Mouse (Mus musculus): ENCODE data around the gene BC049762. TPM values are rescaled to one million over a fixed set of nuclear protein-coding genes. Genes with fewer than 3 reads are reported as not detected.

BC049762 gene
- total RNA-seq, 2 experiments from 2014 or later: 0.54 to 0.70 TPM

GRCm38 (mm10) chr11:51219396-51219980 lies 43.4 kb downstream of the BC049762 start:
- no peak for DNase-seq (ENCODE audit: low spot score in 2 of 2)

GRCm38 (mm10) chr11:51214021-51214420 lies 48.8 kb downstream of the BC049762 start:
- no peak for DNase-seq (ENCODE audit: low spot score in 2 of 2)

- no peak for DNase-seq (ENCODE audit: low spot score in 2 of 2)
Measured at GRCm38 (mm10) chr11:51211426-51211825, 51.4 kb downstream of the BC049762 start.

- no peak for DNase-seq (ENCODE audit: low spot score in 2 of 2)
Measured at GRCm38 (mm10) chr11:51207758-51208157, 55.1 kb downstream of the BC049762 start.

Other genes starting within 250 kb of the BC049762 start
- under 1 TPM in 1 of 2 experiments, not detected in 1; 0.43 TPM for gene Olfr54, start 248.8 kb downstream of the BC049762 start, total RNA-seq (2021)
- gene Olfr1375, start 214.9 kb downstream of the BC049762 start, total RNA-seq (2021): not detected
- 1 to 10 TPM; 5.6 to 9.8 TPM for gene Zfp354a, start 203.8 kb downstream of the BC049762 start, total RNA-seq (2021)
- not detected for gene Gm12569, start 42.6 kb downstream of the BC049762 start, total RNA-seq (2021)
- 100 to 1,000 TPM in 1 of 2 experiments, 10 to 100 TPM in 1; 87.0 to 115 TPM for gene Clk4, start 1.3 kb downstream of the BC049762 start, total RNA-seq (2021)
- gene Col23a1, start 26.9 kb upstream of the BC049762 start, total RNA-seq (2021): 1 to 10 TPM; 2.0 to 7.4 TPM